Mouse (Mus musculus) thymus, postnatal 36 days (tissue): ENCODE results near the gene Cfh.
"Not testable (repeated sequence)": the region's sequence is repeated elsewhere in the genome, so short reads cannot be mapped to it uniquely, and the experiment has no call there.

ENCODE experiments used
- DNase-seq, 2 experiments: peaks; one replicate each; pipeline ENCODE4 v3.0.0; 2022; ENCODE audit warnings: mixed read lengths in 2 of 2

The Cfh gene

GRCm38 (mm10) chr1:140183664-140184063, at the start of gene Cfh:
Gene Cfh, minus strand, starts transcription at chr1:140183764.
- DNase-seq: not testable (repeated sequence)

DNA sequence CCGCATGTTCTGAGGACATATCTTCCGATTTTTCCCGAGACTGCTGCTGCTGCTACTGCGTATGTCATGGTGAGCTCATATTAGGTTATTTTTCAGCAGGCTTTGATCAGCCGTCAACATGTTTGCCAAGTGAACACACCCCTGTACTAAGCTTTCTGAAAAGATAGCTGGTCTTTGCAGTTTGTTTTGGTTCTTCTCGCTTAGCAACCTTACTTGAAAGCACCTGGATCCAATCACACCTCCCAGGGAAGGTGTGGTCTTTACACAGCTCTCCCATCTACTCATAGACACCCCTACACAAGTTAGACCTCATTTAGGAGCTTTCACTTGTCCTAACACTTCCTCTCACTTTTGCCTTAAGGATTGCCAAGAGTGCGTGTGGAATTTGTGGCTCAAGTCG, 43.1 kb upstream of the Cfh start:
- DNase-seq: no peak

GRCm38 (mm10) chr1:140225221-140225620, 41.7 kb upstream of the Cfh start:
- no peak for DNase-seq

GRCm38 (mm10) chr1:140205329-140205728, 21.8 kb upstream of the Cfh start:
- no peak for DNase-seq

- DNase-seq: not testable (repeated sequence)
These were observed 4.9 kb upstream of the Cfh start for GRCm38 (mm10) chr1:140188500-140188899.

GRCm38 (mm10) chr1:140183208-140183607, 356 bp downstream of the Cfh start:
- DNase-seq: no peak

DNA sequence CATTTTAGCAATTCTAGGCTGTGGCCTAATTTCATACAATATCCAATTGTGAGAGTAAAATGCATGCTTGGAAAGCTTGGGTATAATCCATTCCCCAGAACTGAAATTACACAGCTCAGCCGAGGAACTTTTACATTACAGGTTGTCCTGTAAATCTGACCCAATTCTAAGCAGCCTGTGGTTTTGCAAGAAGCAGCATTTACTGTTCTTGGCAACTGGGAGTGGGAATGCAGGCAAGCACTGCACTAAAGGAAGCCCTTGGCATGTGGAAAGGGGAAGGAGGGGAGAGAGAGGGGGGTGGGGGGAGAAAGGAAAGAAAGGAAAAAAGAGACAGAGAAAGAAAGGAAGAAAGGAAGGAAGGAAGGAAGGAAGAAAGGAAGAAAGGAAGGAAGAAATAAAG, 3.4 kb downstream of the Cfh start:
- DNase-seq: no peak

- no peak for DNase-seq
These were observed 8.1 kb downstream of the Cfh start for GRCm38 (mm10) chr1:140175442-140175841.

DNA sequence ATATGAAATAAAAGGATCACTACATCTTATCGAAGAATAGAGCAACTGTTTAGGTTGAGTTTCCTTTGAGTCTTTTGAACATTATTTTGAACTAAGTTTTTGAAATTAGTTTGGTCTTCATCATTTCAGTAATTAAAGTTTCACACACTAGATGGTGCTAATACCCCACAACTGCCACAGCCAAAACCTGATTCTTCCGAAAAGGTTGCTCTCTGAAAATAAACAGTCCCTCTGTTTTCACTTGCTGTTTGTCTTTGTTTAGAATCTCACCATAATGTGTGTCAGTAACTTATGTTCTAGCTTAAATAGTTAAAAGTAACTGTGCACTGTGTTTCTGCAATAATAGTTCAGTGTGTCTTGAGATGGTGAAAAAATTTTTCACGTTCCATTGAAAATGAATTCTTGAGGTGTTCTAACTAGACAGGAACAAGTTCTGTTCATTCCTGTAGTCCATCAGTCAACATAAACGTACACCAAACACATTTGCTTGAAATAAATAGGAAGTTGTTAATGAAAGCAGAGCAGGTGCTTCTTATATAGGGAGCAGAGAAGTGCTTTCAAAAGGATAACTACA, 11.9 kb downstream of the Cfh start:
- DNase-seq: no peak

DNA sequence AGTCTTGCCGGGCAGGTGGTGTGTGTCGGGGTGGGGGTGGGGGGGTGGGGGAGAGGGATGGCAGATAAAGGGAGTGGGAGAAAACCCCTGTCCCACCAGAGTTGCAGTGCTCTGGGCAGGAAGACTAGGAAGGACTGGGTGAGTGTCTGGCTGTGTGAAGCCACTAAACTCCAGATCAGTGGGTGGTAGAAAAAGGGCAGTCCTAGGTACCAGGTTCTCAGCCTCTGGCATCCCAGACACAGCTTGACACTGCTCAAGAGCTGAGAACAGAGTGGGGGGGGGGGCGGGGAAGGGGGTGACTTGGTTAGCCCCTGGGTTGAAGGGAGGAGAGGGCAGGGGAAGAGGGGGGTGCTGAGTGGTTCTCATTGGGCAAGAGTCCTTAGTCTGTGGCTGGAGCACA, 24.6 kb downstream of the Cfh start:
- no peak for DNase-seq

- no peak for DNase-seq
These were observed 114.1 kb downstream of the Cfh start for GRCm38 (mm10) chr1:140069471-140069870.
